Mouse (Mus musculus) naive thymus-derived CD4-positive, alpha-beta T cell, adult 5 months (primary cell): ENCODE measurements around the gene Lnx1. TPM values are rescaled to one million over a fixed set of nuclear protein-coding genes. Genes with fewer than 3 reads are reported as not detected.

Experiments
- polyA plus RNA-seq: library from polyadenylated mRNA; unstranded; fragments of 100-300 nt; shearing (Covaris generic); gene quantifications from one replicate; pipeline ENCODE4 v1.2.1, GENCODE M21; 2017

Gene Lnx1
- polyA plus RNA-seq = not detected

GRCm38 (mm10) chr5:74702766-74703165, at the start of gene Lnx1:
Lnx1 (minus strand) TSS chr5:74702912.

Other genes with a start within 250 kb of the Lnx1 start
- gene Scfd2, start 171.2 kb downstream of the Lnx1 start, polyA plus RNA-seq = 42.8 TPM
- 149 TPM for gene Fip1l1, start 167.5 kb downstream of the Lnx1 start, polyA plus RNA-seq